Mouse (Mus musculus) erythroblast, embryonic 14.5 days (primary cell): ENCODE results near the gene Pak1. TPM values are rescaled to one million over a fixed set of nuclear protein-coding genes. Genes with fewer than 3 reads are reported as not detected.

ENCODE experiments used
- H3K27me3 ChIP-seq: 2 replicates; pipeline ENCODE4 v1.6.1; 2012; ENCODE audit warnings: inconsistent platforms; ENCODE audit not compliant: control insufficient read depth
- H3K36me3 ChIP-seq: 2 replicates; pipeline ENCODE4 v1.6.1; 2012; ENCODE audit warnings: mild to moderate bottlenecking, inconsistent platforms; ENCODE audit not compliant: control insufficient read depth
- H3K4me1 ChIP-seq: 2 replicates; pipeline ENCODE4 v1.6.1; 2012; ENCODE audit warnings: inconsistent platforms; ENCODE audit not compliant: control insufficient read depth
- H3K4me3 ChIP-seq: replicated peaks from 2 replicates; pipeline ENCODE3; 2012; ENCODE audit warnings: moderate library complexity, mild to moderate bottlenecking, inconsistent platforms
- H3K9me3 ChIP-seq: 2 replicates; pipeline ENCODE4 v1.6.1; 2012; ENCODE audit warnings: low read length, inconsistent platforms, mixed read lengths; ENCODE audit not compliant: control insufficient read depth
- GATA1 ChIP-seq: IDR thresholded peaks from 2 replicates; pipeline ENCODE4 v1.6.1; 2012; ENCODE audit warnings: low read length, inconsistent platforms, mixed read lengths
- TAL1 ChIP-seq: IDR thresholded peaks from 3 replicates; pipeline ENCODE4 v1.6.1; 2012; ENCODE audit warnings: low read length, inconsistent platforms, mixed read lengths
- polyA plus RNA-seq: library from polyadenylated mRNA; stranded (reverse); fragments of >175 nt; gene quantifications from 2 replicates; pipeline ENCODE4 v1.2.3, GENCODE M21; 2012

The Pak1 gene
- polyA plus RNA-seq, 1 experiment = 0.06 TPM

DNA sequence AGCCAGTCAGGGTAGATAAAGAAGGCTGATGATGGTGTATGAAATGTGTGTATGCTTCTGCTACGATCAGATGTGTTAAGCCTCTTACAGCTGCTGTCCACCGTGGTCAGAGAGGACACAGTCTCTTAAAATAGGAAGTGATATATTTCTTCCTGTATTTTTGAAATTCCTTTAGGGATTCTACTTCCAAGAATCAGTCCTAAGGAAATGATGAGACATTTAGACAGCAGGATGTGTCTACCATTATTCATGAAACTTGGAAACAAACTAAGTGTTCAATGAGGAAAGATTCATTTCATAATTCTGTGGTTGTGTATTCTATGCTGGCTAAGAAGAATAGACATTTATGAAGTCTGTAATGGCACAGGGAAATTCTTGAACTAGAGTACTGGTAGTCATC is 12.4 kb upstream of the Pak1 start:
- peaks cover 3% of the 10 kb centered on the region; the same call in 1 of the 2 replicates for H3K4me1 ChIP-seq

GRCm38 (mm10) chr7:97777191-97777590 is 11.2 kb upstream of the Pak1 start:
- H3K27me3 ChIP-seq = no peaks in the 10 kb centered on the region
- H3K9me3 ChIP-seq = peaks cover 5% of the 10 kb centered on the region
- H3K4me3 ChIP-seq = no peak overlapping the region
- peaks cover 3% of the 10 kb centered on the region; the same call in 1 of the 2 replicates for H3K4me1 ChIP-seq
- H3K36me3 ChIP-seq = no peaks in the 10 kb centered on the region
- no peak for TF ChIP-seq TAL1
- no peak for TF ChIP-seq GATA1

More for the DNA sequence above, 12.4 kb upstream of the Pak1 start:
- Histone ChIP-seq H3K9me3 (peaks cover 5% of the 10 kb centered on the region), H3K27me3 (no peaks in the 10 kb centered on the region), H3K4me3 (no peak overlapping the region), H3K36me3 (no peaks in the 10 kb centered on the region)
- TF ChIP-seq GATA1 = no peak
- no peak for TF ChIP-seq TAL1

DNA sequence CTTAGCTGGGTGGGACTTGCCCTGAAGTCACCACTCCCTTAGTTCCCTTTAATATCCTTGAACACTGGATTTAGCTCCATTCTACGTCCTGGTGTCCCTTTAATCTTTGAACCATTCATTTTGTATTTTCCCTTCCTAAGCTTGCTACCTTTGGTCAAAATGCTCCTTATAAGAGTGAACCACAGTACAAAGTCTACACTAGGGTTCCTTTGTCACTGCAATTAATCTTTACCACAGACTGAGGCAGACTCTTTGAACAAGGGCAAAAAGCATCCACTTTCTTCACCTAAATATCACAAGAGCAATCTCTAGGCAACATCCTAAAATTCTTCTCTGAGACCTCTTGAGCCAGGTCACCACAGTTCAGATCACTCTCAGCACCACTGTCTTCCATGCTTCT is 8.1 kb upstream of the Pak1 start:
- Histone ChIP-seq H3K9me3 (peaks cover 5% of the 10 kb centered on the region), H3K4me3 (no peak overlapping the region), H3K36me3 (no peaks in the 10 kb centered on the region), H3K4me1 (peaks cover 3% of the 10 kb centered on the region; the same call in 1 of the 2 replicates), H3K27me3 (peaks cover 9% of the 10 kb centered on the region)
- TF ChIP-seq GATA1 = no peak
- TF ChIP-seq TAL1 = no peak

- TF ChIP-seq GATA1 (no peak), TAL1 (no peak)
- Histone ChIP-seq H3K4me1 (peaks cover 3% of the 10 kb centered on the region; the same call in 1 of the 2 replicates), H3K9me3 (peaks cover 5% of the 10 kb centered on the region)
Measured at GRCm38 (mm10) chr7:97780815-97781214, 7.5 kb upstream of the Pak1 start.

GRCm38 (mm10) chr7:97781496-97781895 is 6.8 kb upstream of the Pak1 start:
- Histone ChIP-seq H3K36me3 (no peaks in the 10 kb centered on the region), H3K4me3 (no peak overlapping the region), H3K27me3 (peaks cover 21% of the 10 kb centered on the region), H3K9me3 (peaks cover 5% of the 10 kb centered on the region), H3K4me1 (peaks cover 3% of the 10 kb centered on the region; the same call in 1 of the 2 replicates)
- TF ChIP-seq GATA1 (no peak), TAL1 (no peak)

More at GRCm38 (mm10) chr7:97780815-97781214, 7.5 kb upstream of the Pak1 start:
- Histone ChIP-seq H3K27me3 (peaks cover 15% of the 10 kb centered on the region), H3K36me3 (no peaks in the 10 kb centered on the region), H3K4me3 (no peak overlapping the region)

- TF ChIP-seq GATA1 (no peak), TAL1 (no peak)
- Histone ChIP-seq H3K27me3 (peaks cover 40% of the 10 kb centered on the region), H3K4me1 (peaks cover 10% of the 10 kb centered on the region), H3K9me3 (peaks cover 4% of the 10 kb centered on the region; the same call in 1 of the 2 replicates), H3K4me3 (no peak overlapping the region), H3K36me3 (no peaks in the 10 kb centered on the region)
Measured at GRCm38 (mm10) chr7:97783523-97783922, 4.8 kb upstream of the Pak1 start.

DNA sequence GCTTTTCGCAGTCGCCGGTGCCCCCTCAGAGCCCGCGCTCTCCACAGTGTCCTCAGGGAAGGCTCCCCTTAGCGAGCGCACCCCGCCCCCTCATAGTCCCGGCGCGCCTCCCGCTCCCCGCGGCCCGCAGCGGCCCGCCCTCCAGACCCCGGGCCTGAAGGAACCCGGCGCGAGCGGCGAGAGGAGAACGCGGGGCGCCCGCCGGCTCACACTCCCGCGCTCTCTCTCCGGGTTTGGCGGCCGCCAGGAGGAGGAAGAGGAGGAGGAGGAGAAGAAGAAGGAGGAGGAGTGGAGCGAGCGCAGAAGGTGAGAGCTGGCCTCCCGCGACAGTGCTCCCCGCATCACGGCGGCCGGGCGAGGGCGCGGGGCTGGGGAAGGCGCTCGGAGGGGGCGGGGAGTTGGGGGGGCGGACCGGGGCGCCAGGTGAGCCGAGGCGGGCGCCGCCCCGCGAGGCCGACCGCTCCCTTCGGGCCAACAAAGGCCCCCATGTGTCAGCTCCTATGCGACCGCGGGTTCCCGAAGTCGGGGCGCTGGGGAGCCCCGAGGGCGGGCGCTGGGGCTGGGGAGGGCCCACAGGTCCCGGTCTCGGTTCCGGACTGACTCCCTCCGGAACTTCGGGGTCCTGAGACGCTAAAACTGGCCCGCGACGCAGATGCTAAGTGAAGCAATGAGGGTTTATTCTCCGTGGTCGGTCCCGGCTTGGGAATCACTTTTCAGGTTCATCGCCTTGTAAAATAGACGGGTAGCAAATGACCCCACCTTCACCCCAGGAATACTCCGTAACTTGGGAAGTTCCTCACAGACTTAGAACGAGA is 535 bp downstream of the Pak1 start:
- Histone ChIP-seq H3K36me3 (no peaks in the 10 kb centered on the region), H3K9me3 (peaks cover 4% of the 10 kb centered on the region; the same call in 1 of the 2 replicates), H3K27me3 (peaks cover 85% of the 10 kb centered on the region), H3K4me3 (peak overlapping the region; percentile 71), H3K4me1 (peaks cover 14% of the 10 kb centered on the region)
- no peak for TF ChIP-seq GATA1
- TF ChIP-seq TAL1 = no peak

- Histone ChIP-seq H3K4me1 (peaks cover 14% of the 10 kb centered on the region), H3K27me3 (peaks cover 79% of the 10 kb centered on the region), H3K9me3 (peaks cover 4% of the 10 kb centered on the region; the same call in 1 of the 2 replicates), H3K36me3 (no peaks in the 10 kb centered on the region), H3K4me3 (no peak overlapping the region)
- TF ChIP-seq TAL1 (no peak), GATA1 (no peak)
Measured at GRCm38 (mm10) chr7:97790272-97790671, 1.9 kb downstream of the Pak1 start.

- H3K4me1 ChIP-seq = peaks cover 14% of the 10 kb centered on the region
- no peak for TF ChIP-seq TAL1
- TF ChIP-seq GATA1 = no peak
- peaks cover 60% of the 10 kb centered on the region for H3K27me3 ChIP-seq
Measured at GRCm38 (mm10) chr7:97792324-97792723, 4.0 kb downstream of the Pak1 start.

GRCm38 (mm10) chr7:97803116-97803515 is 14.8 kb downstream of the Pak1 start:
- Histone ChIP-seq H3K4me1 (no peaks in the 10 kb centered on the region), H3K4me3 (no peak overlapping the region), H3K36me3 (no peaks in the 10 kb centered on the region), H3K27me3 (no peaks in the 10 kb centered on the region), H3K9me3 (no peaks in the 10 kb centered on the region)
- TF ChIP-seq GATA1 (no peak), TAL1 (no peak)

More at GRCm38 (mm10) chr7:97792324-97792723, 4.0 kb downstream of the Pak1 start:
- H3K4me3 ChIP-seq = no peak overlapping the region
- H3K9me3 ChIP-seq = peaks cover 4% of the 10 kb centered on the region; the same call in 1 of the 2 replicates
- H3K36me3 ChIP-seq = no peaks in the 10 kb centered on the region
